Mouse (Mus musculus): ENCODE results near the gene Atat1. TPM values are rescaled to one million over a fixed set of nuclear protein-coding genes. Genes with fewer than 3 reads are reported as not detected.

Atat1 gene
- total RNA-seq, 1 experiment = 12.9 TPM

DNA sequence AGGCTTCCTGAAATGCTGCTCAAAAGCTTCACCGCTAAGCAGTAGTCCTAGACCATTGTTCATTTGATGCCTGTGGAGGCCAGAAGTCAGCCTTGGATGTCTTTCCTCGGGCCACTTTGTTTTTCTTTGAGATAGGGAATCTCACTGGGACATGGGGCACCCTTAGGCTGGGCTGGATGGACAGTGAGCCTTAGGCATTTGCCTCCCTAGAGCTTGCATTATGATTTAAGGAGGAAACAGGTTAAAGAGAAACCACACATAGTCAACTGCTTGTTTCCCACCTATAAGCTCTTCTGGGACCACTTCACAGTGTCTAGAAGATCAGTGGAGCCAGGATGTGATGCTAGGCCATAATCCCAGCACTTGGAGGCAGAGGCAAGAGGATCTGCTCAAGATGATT lies 50.0 kb downstream of the Atat1 start:
- TF ChIP-seq HCFC1 (IDR thresholded peaks at IDR 0.05; ENCODE audit: borderline replicate concordance, insufficient read depth, low read length) = no peak
- no peak for TF ChIP-seq ZNF384 (IDR thresholded peaks at IDR 0.05; ENCODE audit: low read depth, low read length)
- TF ChIP-seq MAFK (IDR thresholded peaks at IDR 0.05; ENCODE audit: insufficient read depth, low read depth, low read length) = no peak
- TF ChIP-seq CHD2 (IDR thresholded peaks at IDR 0.05; ENCODE audit: low read depth, low read length) = no peak
- no peak for TF ChIP-seq ZC3H11A (IDR thresholded peaks at IDR 0.05; ENCODE audit: borderline replicate concordance, low read depth, low read length)
- H3K27ac ChIP-seq (ENCODE audit: insufficient read depth, low read depth, low read length, poor library complexity, severe bottlenecking) = no peak overlapping the region
- H3K9me3 ChIP-seq (ENCODE audit: control insufficient read depth, insufficient read depth, low read depth, low read length) = no peaks in the 10 kb centered on the region
- in situ Hi-C loops (cut with MboI; ENCODE audit: low sequenced_read_pairs in 2 of 2, unreplicated experiment in 2 of 2) = no loop called here
- DNase-seq (ENCODE audit: low read depth, low spot score) = no peak
- H3K9ac ChIP-seq (ENCODE audit: insufficient read depth, low read depth, low read length, poor library complexity, severe bottlenecking) = no peak overlapping the region
- H3K4me3 ChIP-seq (ENCODE audit: insufficient read depth in 1 of 2, low read depth in 1 of 2, low read length in 2 of 2, poor library complexity in 1 of 2, severe bottlenecking in 1 of 2) = no peak overlapping the region
- peaks cover 23% of the 10 kb centered on the region for H3K36me3 ChIP-seq (ENCODE audit: control insufficient read depth, insufficient read depth, low read length, poor library complexity, severe bottlenecking)
- H3K4me1 ChIP-seq (ENCODE audit: control insufficient read depth in 2 of 2, insufficient read depth in 2 of 2, low read length in 2 of 2, poor library complexity in 1 of 2) = peaks cover 2 to 17% of the 10 kb centered on the region in 2 experiments; a peak in 2 of 4 replicates

- Histone ChIP-seq H3K9me3 (ENCODE audit: control insufficient read depth, insufficient read depth, low read depth, low read length) (no peaks in the 10 kb centered on the region), H3K27ac (ENCODE audit: insufficient read depth, low read depth, low read length, poor library complexity, severe bottlenecking) (no peak overlapping the region), H3K4me1 (ENCODE audit: control insufficient read depth in 2 of 2, insufficient read depth in 2 of 2, low read length in 2 of 2, poor library complexity in 1 of 2) (peaks cover 0 to 16% of the 10 kb centered on the region in 2 experiments; a peak in 2 of 4 replicates), H3K9ac (ENCODE audit: insufficient read depth, low read depth, low read length, poor library complexity, severe bottlenecking) (no peak overlapping the region), H3K4me3 (ENCODE audit: insufficient read depth in 1 of 2, low read depth in 1 of 2, low read length in 2 of 2, poor library complexity in 1 of 2, severe bottlenecking in 1 of 2) (no peak overlapping the region), H3K36me3 (ENCODE audit: control insufficient read depth, insufficient read depth, low read length, poor library complexity, severe bottlenecking) (peaks cover 27% of the 10 kb centered on the region)
- no peak for DNase-seq (ENCODE audit: low read depth, low spot score)
- in situ Hi-C loops (cut with MboI; ENCODE audit: low sequenced_read_pairs in 2 of 2, unreplicated experiment in 2 of 2) = no loop called here
- TF ChIP-seq MAFK (IDR thresholded peaks at IDR 0.05; ENCODE audit: insufficient read depth, low read depth, low read length) (no peak), CHD2 (IDR thresholded peaks at IDR 0.05; ENCODE audit: low read depth, low read length) (no peak), ZNF384 (IDR thresholded peaks at IDR 0.05; ENCODE audit: low read depth, low read length) (no peak), ZC3H11A (IDR thresholded peaks at IDR 0.05; ENCODE audit: borderline replicate concordance, low read depth, low read length) (no peak), HCFC1 (IDR thresholded peaks at IDR 0.05; ENCODE audit: borderline replicate concordance, insufficient read depth, low read length) (no peak)
These were observed 50.5 kb downstream of the Atat1 start for GRCm38 (mm10) chr17:35859371-35859770.

GRCm38 (mm10) chr17:35850974-35851373 lies 58.9 kb downstream of the Atat1 start:
- Histone ChIP-seq H3K36me3 (ENCODE audit: control insufficient read depth, insufficient read depth, low read length, poor library complexity, severe bottlenecking) (peaks cover 66% of the 10 kb centered on the region), H3K9me3 (ENCODE audit: control insufficient read depth, insufficient read depth, low read depth, low read length) (no peaks in the 10 kb centered on the region), H3K4me3 (ENCODE audit: insufficient read depth in 1 of 2, low read depth in 1 of 2, low read length in 2 of 2, poor library complexity in 1 of 2, severe bottlenecking in 1 of 2) (no peak overlapping the region), H3K27ac (ENCODE audit: insufficient read depth, low read depth, low read length, poor library complexity, severe bottlenecking) (no peak overlapping the region), H3K4me1 (ENCODE audit: control insufficient read depth in 2 of 2, insufficient read depth in 2 of 2, low read length in 2 of 2, poor library complexity in 1 of 2) (peaks cover 0 to 4% of the 10 kb centered on the region in 2 experiments; a peak in 1 of 4 replicates), H3K9ac (ENCODE audit: insufficient read depth, low read depth, low read length, poor library complexity, severe bottlenecking) (no peak overlapping the region)
- TF ChIP-seq MAFK (IDR thresholded peaks at IDR 0.05; ENCODE audit: insufficient read depth, low read depth, low read length) (no peak), ZNF384 (IDR thresholded peaks at IDR 0.05; ENCODE audit: low read depth, low read length) (no peak), HCFC1 (IDR thresholded peaks at IDR 0.05; ENCODE audit: borderline replicate concordance, insufficient read depth, low read length) (no peak), ZC3H11A (IDR thresholded peaks at IDR 0.05; ENCODE audit: borderline replicate concordance, low read depth, low read length) (no peak), CHD2 (IDR thresholded peaks at IDR 0.05; ENCODE audit: low read depth, low read length) (no peak)
- DNase-seq (ENCODE audit: low read depth, low spot score) = no peak
- in situ Hi-C loops (cut with MboI; ENCODE audit: low sequenced_read_pairs in 2 of 2, unreplicated experiment in 2 of 2) = no loop called here

GRCm38 (mm10) chr17:35848112-35848511 lies 61.8 kb downstream of the Atat1 start:
- in situ Hi-C loops (cut with MboI; ENCODE audit: low sequenced_read_pairs in 2 of 2, unreplicated experiment in 2 of 2) = no loop called here
- DNase-seq (ENCODE audit: low read depth, low spot score) = no peak
- Histone ChIP-seq H3K4me1 (ENCODE audit: control insufficient read depth in 2 of 2, insufficient read depth in 2 of 2, low read length in 2 of 2, poor library complexity in 1 of 2) (no peaks in the 10 kb centered on the region; a peak in 1 of 4 replicates), H3K4me3 (ENCODE audit: insufficient read depth in 1 of 2, low read depth in 1 of 2, low read length in 2 of 2, poor library complexity in 1 of 2, severe bottlenecking in 1 of 2) (no peak overlapping the region), H3K27ac (ENCODE audit: insufficient read depth, low read depth, low read length, poor library complexity, severe bottlenecking) (no peak overlapping the region), H3K36me3 (ENCODE audit: control insufficient read depth, insufficient read depth, low read length, poor library complexity, severe bottlenecking) (peaks cover 53% of the 10 kb centered on the region), H3K9ac (ENCODE audit: insufficient read depth, low read depth, low read length, poor library complexity, severe bottlenecking) (no peak overlapping the region), H3K9me3 (ENCODE audit: control insufficient read depth, insufficient read depth, low read depth, low read length) (no peaks in the 10 kb centered on the region)
- TF ChIP-seq ZC3H11A (IDR thresholded peaks at IDR 0.05; ENCODE audit: borderline replicate concordance, low read depth, low read length) = no peak
- no peak for TF ChIP-seq CHD2 (IDR thresholded peaks at IDR 0.05; ENCODE audit: low read depth, low read length)
- TF ChIP-seq HCFC1 (IDR thresholded peaks at IDR 0.05; ENCODE audit: borderline replicate concordance, insufficient read depth, low read length) = no peak
- TF ChIP-seq ZNF384 (IDR thresholded peaks at IDR 0.05; ENCODE audit: low read depth, low read length) = no peak
- no peak for TF ChIP-seq MAFK (IDR thresholded peaks at IDR 0.05; ENCODE audit: insufficient read depth, low read depth, low read length)

Other genes with a start within 250 kb of the Atat1 start
- gene Vars2, start 242.5 kb downstream of the Atat1 start, total RNA-seq (2012; rRNA removed) = 58.5 and 90.3 TPM in 2 replicates
- 75.3 and 83.0 TPM in 2 replicates for gene Gtf2h4, start 236.3 kb downstream of the Atat1 start, total RNA-seq (2012; rRNA removed)
- gene Ddr1, start 205.5 kb downstream of the Atat1 start, total RNA-seq (2012; rRNA removed) = 46.0 and 78.8 TPM in 2 replicates
- 29.3 and 32.3 TPM in 2 replicates for gene Ier3, start 88.4 kb downstream of the Atat1 start, total RNA-seq (2012; rRNA removed)
- 31.6 and 34.6 TPM in 2 replicates for gene Flot1, start 86.8 kb downstream of the Atat1 start, total RNA-seq (2012; rRNA removed)
- gene Tubb5, start 71.8 kb downstream of the Atat1 start, total RNA-seq (2012; rRNA removed) = 1,077 and 1,157 TPM in 2 replicates
- gene Mdc1, start 68.6 kb downstream of the Atat1 start, total RNA-seq (2012; rRNA removed) = 23.8 and 31.7 TPM in 2 replicates
- gene Nrm, start 48.8 kb downstream of the Atat1 start, total RNA-seq (2012; rRNA removed) = 24.7 and 43.0 TPM in 2 replicates
- 23.2 and 29.9 TPM in 2 replicates for gene Ppp1r18, start 44.5 kb downstream of the Atat1 start, total RNA-seq (2012; rRNA removed)
- gene Dhx16, start 30.3 kb downstream of the Atat1 start, total RNA-seq (2012; rRNA removed) = 202 and 391 TPM in 2 replicates
- gene 2310061I04Rik, start 12.6 kb downstream of the Atat1 start, total RNA-seq (2012; rRNA removed) = 13.6 and 15.8 TPM in 2 replicates
- 189 and 226 TPM in 2 replicates for gene Mrps18b, start 6.3 kb upstream of the Atat1 start, total RNA-seq (2012; rRNA removed)
- 64.8 and 68.2 TPM in 2 replicates for gene Ppp1r10, start 6.4 kb upstream of the Atat1 start, total RNA-seq (2012; rRNA removed)
- gene Abcf1, start 59.7 kb upstream of the Atat1 start, total RNA-seq (2012; rRNA removed) = 115 and 117 TPM in 2 replicates
- 51.6 and 64.1 TPM in 2 replicates for gene Gnl1, start 69.8 kb upstream of the Atat1 start, total RNA-seq (2012; rRNA removed)
- 13.8 and 17.0 TPM in 2 replicates for gene Prr3, start 70.2 kb upstream of the Atat1 start, total RNA-seq (2012; rRNA removed)
- not detected in 2 replicates for gene H2-T24, start 110.5 kb upstream of the Atat1 start, total RNA-seq (2012; rRNA removed)
- gene H2-T23, start 122.8 kb upstream of the Atat1 start, total RNA-seq (2012; rRNA removed) = 0.67 and 0.95 TPM in 2 replicates
- gene H2-T22, start 132.7 kb upstream of the Atat1 start, total RNA-seq (2012; rRNA removed) = 2.7 and 5.8 TPM in 2 replicates
- 0.18 and 0.21 TPM in 2 replicates for gene Gm6034, start 132.9 kb upstream of the Atat1 start, total RNA-seq (2012; rRNA removed)
- gene Gm11127, start 148.3 kb upstream of the Atat1 start, total RNA-seq (2012; rRNA removed) = 0.37 and 0.54 TPM in 2 replicates
- not detected in 2 replicates for gene Gm19684, start 211.6 kb upstream of the Atat1 start, total RNA-seq (2012; rRNA removed)
- 0.63 TPM in 1 of 2 replicates, not detected in the other for gene Gm7030, start 219.3 kb upstream of the Atat1 start, total RNA-seq (2012; rRNA removed)

Measured in ES-E14 (cell line).